Mouse (Mus musculus): ENCODE results near the gene Shc4. TPM values are rescaled to one million over a fixed set of nuclear protein-coding genes. Genes with fewer than 3 reads are reported as not detected.

The Shc4 gene
- polyA plus RNA-seq (2012; fragmentation: generic; extraction: Trizol) = 0.49 TPM

DNA sequence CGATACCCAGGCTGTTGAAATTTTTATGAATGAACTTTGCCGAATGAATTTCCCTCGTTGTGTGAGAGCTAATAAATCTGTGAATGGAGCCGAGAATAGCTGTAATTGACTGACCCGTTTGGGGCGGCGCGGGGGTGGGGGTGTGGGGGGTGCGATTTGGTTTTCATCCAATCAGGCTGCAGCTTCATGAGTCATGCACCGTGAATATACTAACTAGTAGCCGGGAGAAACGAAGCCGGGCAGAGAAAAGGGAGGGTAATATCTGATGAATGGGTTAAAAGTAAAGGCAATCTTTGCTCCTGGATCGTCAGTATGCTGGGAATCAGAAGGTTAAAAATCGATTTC, at the start of gene Shc4:
TSS of gene Shc4 (minus strand) at position 63 of the 345 bp plus-strand sequence.
- Histone ChIP-seq H3K27me3 (ENCODE audit: control insufficient read depth, insufficient read depth, insufficient read length) (no peaks in the 10 kb centered on the region), H3K4me2 (ENCODE audit: low read depth) (peak within 1 kb of the TSS; percentile 87), H3K36me3 (ENCODE audit: control insufficient read depth, insufficient read depth) (no peaks in the 10 kb centered on the region), H3K79me2 (ENCODE audit: control insufficient read depth, insufficient read depth) (no peaks in the 10 kb centered on the region), H3ac (ENCODE audit: control insufficient read depth, insufficient read length) (no peak within 1 kb of the TSS), H3K4me3 (peak within 1 kb of the TSS; percentile 29)
- TF ChIP-seq USF1 (IDR thresholded peaks at IDR 0.05; ENCODE audit: low read depth) (no peak), REST (IDR thresholded peaks at IDR 0.05; ENCODE audit: insufficient read depth, insufficient read length) (no peak), MYOG (IDR thresholded peaks at IDR 0.05; ENCODE audit: control insufficient read depth in 1 of 3, insufficient read depth in 1 of 3, insufficient read length in 2 of 3, low read depth in 2 of 3) (no peak), CEBPB (IDR thresholded peaks at IDR 0.05; ENCODE audit: insufficient read depth, poor library complexity, severe bottlenecking) (no peak), POLR2AphosphoS2 (IDR thresholded peaks at IDR 0.05; ENCODE audit: insufficient read length, low read depth) (no peak), SRF (IDR thresholded peaks at IDR 0.05; ENCODE audit: control insufficient read depth, insufficient read length, low read depth) (no peak), MAX (IDR thresholded peaks at IDR 0.05; ENCODE audit: low read depth) (no peak), E2F4 (IDR thresholded peaks at IDR 0.05; ENCODE audit: insufficient read depth) (no peak), MYOD1 (IDR thresholded peaks at IDR 0.05; ENCODE audit: control insufficient read depth in 1 of 3, insufficient read length in 2 of 3, low read depth in 2 of 3) (no peak), TCF3 (IDR thresholded peaks at IDR 0.05; ENCODE audit: insufficient read length, low read depth) (no peak), TCF12 (IDR thresholded peaks at IDR 0.05; ENCODE audit: insufficient read depth, poor library complexity, severe bottlenecking) (no peak), POLR2A (IDR thresholded peaks at IDR 0.05; ENCODE audit: insufficient read length, low read depth) (no peak)

DNA sequence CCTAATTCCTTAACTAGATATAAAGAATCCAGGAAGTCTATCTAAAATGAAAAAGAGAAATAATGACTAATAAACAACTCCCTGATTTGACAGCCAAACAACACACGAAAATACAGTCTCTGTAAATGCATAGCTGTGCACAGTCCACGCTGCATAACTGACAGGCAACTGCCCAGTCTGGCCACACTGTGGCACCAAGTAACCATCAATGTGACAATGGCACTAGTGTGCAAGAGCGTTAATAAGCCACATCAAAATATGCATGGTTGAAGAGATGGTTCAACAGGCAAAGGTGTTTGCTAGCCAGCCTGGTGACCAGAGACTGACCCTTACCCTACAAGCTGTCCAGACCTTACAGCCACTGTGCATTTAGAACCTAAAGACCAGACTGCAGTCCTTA, 41.1 kb upstream of the Shc4 start:
- no peak overlapping the region for H3K4me3 ChIP-seq
- peaks cover 26% of the 10 kb centered on the region for H3K36me3 ChIP-seq (ENCODE audit: control insufficient read depth, insufficient read depth)
- TF ChIP-seq MYOG (IDR thresholded peaks at IDR 0.05; ENCODE audit: control insufficient read depth in 1 of 3, insufficient read depth in 1 of 3, insufficient read length in 2 of 3, low read depth in 2 of 3) (no peak), E2F4 (IDR thresholded peaks at IDR 0.05; ENCODE audit: insufficient read depth) (no peak), MYOD1 (IDR thresholded peaks at IDR 0.05; ENCODE audit: control insufficient read depth in 1 of 3, insufficient read length in 2 of 3, low read depth in 2 of 3) (no peak), MAX (IDR thresholded peaks at IDR 0.05; ENCODE audit: low read depth) (no peak), TCF3 (IDR thresholded peaks at IDR 0.05; ENCODE audit: insufficient read length, low read depth) (no peak), CEBPB (IDR thresholded peaks at IDR 0.05; ENCODE audit: insufficient read depth, poor library complexity, severe bottlenecking) (no peak)

GRCm38 (mm10) chr2:125764531-125764930, 40.6 kb upstream of the Shc4 start:
- no peak overlapping the region for H3ac ChIP-seq (ENCODE audit: control insufficient read depth, insufficient read length)
- H3K4me3 ChIP-seq = no peak overlapping the region
- TF ChIP-seq TCF12 (IDR thresholded peaks at IDR 0.05; ENCODE audit: insufficient read depth, poor library complexity, severe bottlenecking) = no peak
- TF ChIP-seq MAX (IDR thresholded peaks at IDR 0.05; ENCODE audit: low read depth) = no peak
- H3K79me2 ChIP-seq (ENCODE audit: control insufficient read depth, insufficient read depth) = no peaks in the 10 kb centered on the region
- no peak overlapping the region for H3K4me2 ChIP-seq (ENCODE audit: low read depth)
- H3K36me3 ChIP-seq (ENCODE audit: control insufficient read depth, insufficient read depth) = peaks cover 25% of the 10 kb centered on the region
- no peaks in the 10 kb centered on the region for H3K27me3 ChIP-seq (ENCODE audit: control insufficient read depth, insufficient read depth, insufficient read length)

More for the DNA sequence above, 41.1 kb upstream of the Shc4 start:
- Histone ChIP-seq H3K27me3 (ENCODE audit: control insufficient read depth, insufficient read depth, insufficient read length) (no peaks in the 10 kb centered on the region), H3K79me2 (ENCODE audit: control insufficient read depth, insufficient read depth) (no peaks in the 10 kb centered on the region), H3ac (ENCODE audit: control insufficient read depth, insufficient read length) (no peak overlapping the region), H3K4me2 (ENCODE audit: low read depth) (no peak overlapping the region)

DNA sequence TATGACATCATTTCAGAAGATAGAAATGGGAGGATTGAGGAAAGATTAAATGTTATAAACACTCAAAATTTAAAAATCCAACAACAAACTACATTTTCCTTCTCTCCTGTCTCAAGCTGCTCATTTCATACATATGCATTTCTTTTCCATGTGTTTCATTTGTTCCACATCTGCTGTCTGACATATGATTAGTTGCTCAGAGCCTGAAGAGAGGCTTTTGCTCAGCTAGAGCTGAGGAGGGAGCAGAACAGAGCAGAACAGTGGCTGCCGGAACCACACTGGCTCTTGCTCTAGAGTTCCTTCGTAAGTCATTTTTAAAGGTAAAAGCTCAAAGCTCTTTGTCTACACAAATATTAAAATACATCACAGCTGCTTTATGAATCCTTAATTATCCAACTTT, 25.4 kb upstream of the Shc4 start:
- Histone ChIP-seq H3K79me2 (ENCODE audit: control insufficient read depth, insufficient read depth) (no peaks in the 10 kb centered on the region), H3ac (ENCODE audit: control insufficient read depth, insufficient read length) (no peak overlapping the region), H3K4me2 (ENCODE audit: low read depth) (no peak overlapping the region), H3K27me3 (ENCODE audit: control insufficient read depth, insufficient read depth, insufficient read length) (no peaks in the 10 kb centered on the region), H3K4me3 (no peak overlapping the region), H3K36me3 (ENCODE audit: control insufficient read depth, insufficient read depth) (peaks cover 78% of the 10 kb centered on the region)
- TF ChIP-seq TCF3 (IDR thresholded peaks at IDR 0.05; ENCODE audit: insufficient read length, low read depth) = no peak
- TF ChIP-seq MYOG (IDR thresholded peaks at IDR 0.05; ENCODE audit: control insufficient read depth in 1 of 3, insufficient read depth in 1 of 3, insufficient read length in 2 of 3, low read depth in 2 of 3) = no peak
- TF ChIP-seq MAX (IDR thresholded peaks at IDR 0.05; ENCODE audit: low read depth) = no peak
- TF ChIP-seq SRF (IDR thresholded peaks at IDR 0.05; ENCODE audit: control insufficient read depth, insufficient read length, low read depth) = no peak
- TF ChIP-seq MYOD1 (IDR thresholded peaks at IDR 0.05; ENCODE audit: control insufficient read depth in 1 of 3, insufficient read length in 2 of 3, low read depth in 2 of 3) = no peak
- TF ChIP-seq REST (IDR thresholded peaks at IDR 0.05; ENCODE audit: insufficient read depth, insufficient read length) = no peak
- no peak for TF ChIP-seq E2F4 (IDR thresholded peaks at IDR 0.05; ENCODE audit: insufficient read depth)
- no peak for TF ChIP-seq TCF12 (IDR thresholded peaks at IDR 0.05; ENCODE audit: insufficient read depth, poor library complexity, severe bottlenecking)
- TF ChIP-seq POLR2A (IDR thresholded peaks at IDR 0.05; ENCODE audit: insufficient read length, low read depth) = no peak
- TF ChIP-seq USF1 (IDR thresholded peaks at IDR 0.05; ENCODE audit: low read depth) = no peak
- TF ChIP-seq POLR2AphosphoS2 (IDR thresholded peaks at IDR 0.05; ENCODE audit: insufficient read length, low read depth) = no peak
- TF ChIP-seq CEBPB (IDR thresholded peaks at IDR 0.05; ENCODE audit: insufficient read depth, poor library complexity, severe bottlenecking) = no peak

GRCm38 (mm10) chr2:125739338-125739737, 15.4 kb upstream of the Shc4 start:
- no peak overlapping the region for H3ac ChIP-seq (ENCODE audit: control insufficient read depth, insufficient read length)
- H3K27me3 ChIP-seq (ENCODE audit: control insufficient read depth, insufficient read depth, insufficient read length) = no peaks in the 10 kb centered on the region
- no peak overlapping the region for H3K4me3 ChIP-seq
- no peaks in the 10 kb centered on the region for H3K79me2 ChIP-seq (ENCODE audit: control insufficient read depth, insufficient read depth)
- H3K36me3 ChIP-seq (ENCODE audit: control insufficient read depth, insufficient read depth) = peaks cover 41% of the 10 kb centered on the region
- no peak for TF ChIP-seq SRF (IDR thresholded peaks at IDR 0.05; ENCODE audit: control insufficient read depth, insufficient read length, low read depth)
- no peak for TF ChIP-seq MAX (IDR thresholded peaks at IDR 0.05; ENCODE audit: low read depth)
- no peak for TF ChIP-seq CEBPB (IDR thresholded peaks at IDR 0.05; ENCODE audit: insufficient read depth, poor library complexity, severe bottlenecking)
- no peak for TF ChIP-seq USF1 (IDR thresholded peaks at IDR 0.05; ENCODE audit: low read depth)
- TF ChIP-seq MYOD1 (IDR thresholded peaks at IDR 0.05; ENCODE audit: control insufficient read depth in 1 of 3, insufficient read length in 2 of 3, low read depth in 2 of 3) = no peak
- no peak for TF ChIP-seq REST (IDR thresholded peaks at IDR 0.05; ENCODE audit: insufficient read depth, insufficient read length)
- no peak for TF ChIP-seq POLR2A (IDR thresholded peaks at IDR 0.05; ENCODE audit: insufficient read length, low read depth)
- TF ChIP-seq TCF12 (IDR thresholded peaks at IDR 0.05; ENCODE audit: insufficient read depth, poor library complexity, severe bottlenecking) = no peak
- no peak for TF ChIP-seq E2F4 (IDR thresholded peaks at IDR 0.05; ENCODE audit: insufficient read depth)
- TF ChIP-seq TCF3 (IDR thresholded peaks at IDR 0.05; ENCODE audit: insufficient read length, low read depth) = no peak
- no peak for TF ChIP-seq POLR2AphosphoS2 (IDR thresholded peaks at IDR 0.05; ENCODE audit: insufficient read length, low read depth)
- no peak overlapping the region for H3K4me2 ChIP-seq (ENCODE audit: low read depth)

Data from myocyte (in vitro differentiated cells).